In the genomic region with DNA sequence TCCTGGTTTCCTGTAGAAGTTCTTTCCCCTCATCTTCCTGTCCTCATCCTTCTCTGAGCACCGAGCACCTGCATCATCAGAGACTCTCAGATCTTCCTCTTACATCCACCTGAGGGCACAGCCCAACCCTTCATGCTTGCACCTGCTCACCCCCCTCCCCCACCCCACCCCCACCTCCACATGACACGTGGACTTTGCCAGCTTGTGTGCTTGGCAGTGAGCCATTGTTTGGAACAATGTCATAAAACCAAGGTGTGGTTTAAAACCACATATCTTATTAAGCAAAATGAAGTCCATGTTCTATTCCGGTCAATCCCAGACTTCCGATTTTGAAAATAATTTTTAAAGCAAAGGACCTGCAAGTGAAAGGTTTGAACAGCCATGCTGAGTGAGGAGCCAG, we compare ENCODE assay signal across 21 mouse cellular contexts. TPM values are rescaled to one million over a fixed set of nuclear protein-coding genes. Genes with fewer than 3 reads are reported as not detected.
DNase-seq lines count a peak whose midpoint lies in the region; ATAC-seq and TF ChIP-seq lines count a peak whose summit lies in the region.
"Had no signal": no experiment of that assay in that cellular context is flagged by ENCODE, and none has a peak within 500 bp of the region (broad histone marks: within the 10 kb centered on the region; RNA-seq: fewer than 3 reads in every experiment).

No protein-coding gene starts in this region.

- no peak overlapping the region for H3K4me2 ChIP-seq in embryonic facial prominence, embryonic 14.5 days (ENCODE audit: low read depth, low read length)
- no peak overlapping the region for H3K4me2 ChIP-seq in liver, embryonic 11.5 days
- H3K4me2 ChIP-seq in intestine, embryonic 15.5 days (replicated peaks), result no peak overlapping the region
- no peak overlapping the region for H3K4me2 ChIP-seq in forebrain, embryonic 15.5 days (replicated peaks)
- H3K4me2 ChIP-seq: lung, embryonic 15.5 days; midbrain, embryonic 11.5 days; neural tube, embryonic 13.5 days had no signal

- H3K9me3 ChIP-seq in embryonic facial prominence, embryonic 14.5 days (ENCODE audit: control insufficient read depth, low read length), result no peaks in the 10 kb centered on the region
- no peaks in the 10 kb centered on the region for H3K9me3 ChIP-seq in embryonic facial prominence, embryonic 10.5 days
- no peaks in the 10 kb centered on the region for H3K9me3 ChIP-seq in liver, embryonic 11.5 days (ENCODE audit: control insufficient read depth, low read length)
- H3K9me3 ChIP-seq in E14TG2a.4 (ENCODE audit: low read length), result no peaks in the 10 kb centered on the region
- H3K9me3 ChIP-seq in intestine, embryonic 15.5 days, result no peaks in the 10 kb centered on the region
- H3K9me3 ChIP-seq in forebrain, embryonic 15.5 days, result no peaks in the 10 kb centered on the region
- H3K9me3 ChIP-seq: hindbrain, embryonic 10.5 days; lung, embryonic 15.5 days; neural tube, embryonic 13.5 days had no signal

- no peak for TF ChIP-seq CTCF in liver, adult 2 months (IDR thresholded peaks at IDR 0.05; ENCODE audit: low read depth, low read length)
- TF ChIP-seq CTCF in E14TG2a.4 (conservative IDR thresholded peaks at IDR 0.05; ENCODE audit: low read length), result no peak

- no peak overlapping the region for H3K9ac ChIP-seq in embryonic facial prominence, embryonic 14.5 days (ENCODE audit: low read depth, low read length)
- H3K9ac ChIP-seq in liver, adult 2 months (ENCODE audit: low read depth, low read length), result no peak overlapping the region
- no peak overlapping the region for H3K9ac ChIP-seq in liver, embryonic 11.5 days (ENCODE audit: low read depth, low read length)
- H3K9ac ChIP-seq in intestine, embryonic 15.5 days, result no peak overlapping the region
- no peak overlapping the region for H3K9ac ChIP-seq in forebrain, embryonic 15.5 days (replicated peaks)
- H3K9ac ChIP-seq: lung, embryonic 15.5 days; neural tube, embryonic 13.5 days had no signal

- no peak for TF ChIP-seq POLR2A in liver, adult 2 months (IDR thresholded peaks at IDR 0.05; ENCODE audit: extremely low read depth, insufficient read depth, low read length)

- H3K27ac ChIP-seq in embryonic facial prominence, embryonic 14.5 days (replicated peaks; ENCODE audit: low read depth, low read length), result no peak overlapping the region
- H3K27ac ChIP-seq in embryonic facial prominence, embryonic 10.5 days (replicated peaks), result no peak overlapping the region
- H3K27ac ChIP-seq in liver, adult 2 months (replicated peaks; ENCODE audit: insufficient read depth, low read depth, low read length), result 0 out of 2 replicates have a peak overlapping the region, but pooled peaks have one; percentile 30
- H3K27ac ChIP-seq in liver, embryonic 11.5 days (ENCODE audit: low read depth, low read length), result no peak overlapping the region
- H3K27ac ChIP-seq in intestine, embryonic 15.5 days, result peak overlapping the region; percentile 68
- no peak overlapping the region for H3K27ac ChIP-seq in forebrain, embryonic 15.5 days (replicated peaks)
- H3K27ac ChIP-seq: hindbrain, embryonic 10.5 days; lung, embryonic 15.5 days; neural tube, embryonic 13.5 days had no signal

- H3K4me3 ChIP-seq in embryonic facial prominence, embryonic 14.5 days (ENCODE audit: low read depth, low read length), result no peak overlapping the region
- H3K4me3 ChIP-seq in embryonic facial prominence, embryonic 10.5 days, result no peak overlapping the region
- H3K4me3 ChIP-seq in liver, adult 2 months (ENCODE audit: insufficient read depth, low read depth, low read length), result no peak overlapping the region
- H3K4me3 ChIP-seq in liver, embryonic 11.5 days (ENCODE audit: low read depth, low read length), result no peak overlapping the region
- H3K4me3 ChIP-seq in E14TG2a.4 (replicated peaks; ENCODE audit: low read length), result peak overlapping the region; percentile 62
- no peak overlapping the region for H3K4me3 ChIP-seq in intestine, embryonic 15.5 days (replicated peaks)
- no peak overlapping the region for H3K4me3 ChIP-seq in forebrain, embryonic 15.5 days
- H3K4me3 ChIP-seq: heart, adult 2 months; hindbrain, embryonic 10.5 days; lung, embryonic 15.5 days; neural tube, embryonic 13.5 days had no signal

- ATAC-seq in embryonic facial prominence, embryonic 14.5 days (ENCODE audit: low read depth), result no peak
- ATAC-seq in liver, embryonic 11.5 days (replicated peaks; ENCODE audit: low FRiP score), result no peak
- peak; percentile 45 for ATAC-seq in intestine, embryonic 15.5 days
- no peak for ATAC-seq in megakaryocyte progenitor cell, adult 5-6 weeks (replicated peaks; ENCODE audit: poor library complexity)
- no peak for ATAC-seq in forebrain, embryonic 15.5 days (replicated peaks)
- ATAC-seq: activated CD4-positive, CD25-positive, alpha-beta regulatory T cell, adult 4 months; Patski had no signal

- no peaks in the 10 kb centered on the region for H3K79me2 ChIP-seq in liver, adult 2 months (ENCODE audit: control insufficient read depth, insufficient read depth, low read length)

- 78% methylated on average over 4 of the region's 4 CpGs for WGBS in embryonic facial prominence, embryonic 14.5 days
- WGBS in embryonic facial prominence, embryonic 10.5 days, result 92% methylated on average over 4 of the region's 4 CpGs
- 36% methylated on average over 4 of the region's 4 CpGs for WGBS in liver, adult 2 months
- 87% methylated on average over 4 of the region's 4 CpGs for WGBS in liver, embryonic 11.5 days
- 50% methylated on average over 4 of the region's 4 CpGs for WGBS in intestine, embryonic 15.5 days
- 82% methylated on average over 4 of the region's 4 CpGs for WGBS in forebrain, embryonic 15.5 days

- H3K36me3 ChIP-seq in embryonic facial prominence, embryonic 14.5 days (ENCODE audit: control insufficient read depth, insufficient read depth, low read length), result no peaks in the 10 kb centered on the region
- no peaks in the 10 kb centered on the region for H3K36me3 ChIP-seq in embryonic facial prominence, embryonic 10.5 days (replicated peaks)
- H3K36me3 ChIP-seq in liver, adult 2 months (ENCODE audit: control insufficient read depth, insufficient read depth, low read length), result no peaks in the 10 kb centered on the region
- no peaks in the 10 kb centered on the region for H3K36me3 ChIP-seq in liver, embryonic 11.5 days (ENCODE audit: control insufficient read depth, insufficient read depth, low read length)
- peaks cover 40% of the 10 kb centered on the region for H3K36me3 ChIP-seq in E14TG2a.4 (ENCODE audit: insufficient read depth, low read length)
- no peaks in the 10 kb centered on the region for H3K36me3 ChIP-seq in intestine, embryonic 15.5 days
- no peaks in the 10 kb centered on the region for H3K36me3 ChIP-seq in forebrain, embryonic 15.5 days
- H3K36me3 ChIP-seq: lung, embryonic 15.5 days had no signal

- no peaks in the 10 kb centered on the region for H3K27me3 ChIP-seq in embryonic facial prominence, embryonic 14.5 days (replicated peaks; ENCODE audit: control insufficient read depth, insufficient read depth, low read length)
- H3K27me3 ChIP-seq in embryonic facial prominence, embryonic 10.5 days (replicated peaks; ENCODE audit: low read depth, poor library complexity, severe bottlenecking), result no peaks in the 10 kb centered on the region
- H3K27me3 ChIP-seq in liver, adult 2 months (ENCODE audit: control insufficient read depth, insufficient read depth, low read length), result no peaks in the 10 kb centered on the region
- H3K27me3 ChIP-seq in liver, embryonic 11.5 days (replicated peaks; ENCODE audit: control insufficient read depth, insufficient read depth, low read length), result no peaks in the 10 kb centered on the region
- H3K27me3 ChIP-seq in E14TG2a.4 (ENCODE audit: insufficient read depth, low read length), result no peaks in the 10 kb centered on the region
- no peaks in the 10 kb centered on the region for H3K27me3 ChIP-seq in intestine, embryonic 15.5 days (replicated peaks)
- H3K27me3 ChIP-seq in forebrain, embryonic 15.5 days, result no peaks in the 10 kb centered on the region
- H3K27me3 ChIP-seq: lung, embryonic 15.5 days; neural tube, embryonic 13.5 days; Patski had no signal

- H3K4me1 ChIP-seq in embryonic facial prominence, embryonic 14.5 days (ENCODE audit: control insufficient read depth, insufficient read depth, low read length), result no peaks in the 10 kb centered on the region; the same call in 1 of the 2 replicates
- peaks cover 23% of the 10 kb centered on the region for H3K4me1 ChIP-seq in embryonic facial prominence, embryonic 10.5 days
- H3K4me1 ChIP-seq in liver, adult 2 months (ENCODE audit: control insufficient read depth, insufficient read depth, low read length), result peaks cover 17% of the 10 kb centered on the region
- peaks cover 20% of the 10 kb centered on the region for H3K4me1 ChIP-seq in liver, embryonic 11.5 days (replicated peaks; ENCODE audit: control insufficient read depth, insufficient read depth, low read length)
- peaks cover 95% of the 10 kb centered on the region for H3K4me1 ChIP-seq in E14TG2a.4 (replicated peaks; ENCODE audit: low read depth, low read length)
- H3K4me1 ChIP-seq in intestine, embryonic 15.5 days (replicated peaks), result peaks cover 38% of the 10 kb centered on the region
- H3K4me1 ChIP-seq in forebrain, embryonic 15.5 days, result peaks cover 12% of the 10 kb centered on the region; the same call in 1 of the 2 replicates

- DNase-seq in embryonic facial prominence, embryonic 14.5 days (ENCODE audit: low spot score), result peak; percentile 27
- no peak for DNase-seq in embryonic facial prominence, embryonic 10.5 days (ENCODE audit: low spot score)
- peak; percentile 68 for DNase-seq in liver, adult 2 months (ENCODE audit: extremely low read depth, low read depth, low spot score)
- no peak for DNase-seq in liver, embryonic 11.5 days (ENCODE audit: low spot score)
- DNase-seq: adrenal gland, postnatal 14 days; cerebellum, adult 9-11 months; gastrocnemius, postnatal 14 days; heart, adult 2 months; liver; right cerebral cortex, postnatal 14 days had no signal

RNA-seq across cellular contexts. Expression of a gene that starts 35.9 kb away (rescaled TPM):
- polyA plus RNA-seq in embryonic facial prominence, embryonic 14.5 days (2014; fragmentation: Nextera tagmentation; extraction: Ambion mirVana), result 3.2 TPM in 2 replicates
- polyA plus RNA-seq in embryonic facial prominence, embryonic 10.5 days (2016; fragmentation: Nextera tagmentation; extraction: Ambion mirVana), result 5.3 and 7.7 TPM in 2 replicates
- 1.4 and 3.6 TPM in 2 replicates for total RNA-seq in liver, adult 2 months (2014; rRNA removed)
- 1.8 and 4.7 TPM in 2 replicates for polyA plus RNA-seq in liver, adult 2 months (2012; rRNA removed)
- polyA plus RNA-seq in liver, embryonic 11.5 days (2014; fragmentation: Nextera tagmentation; extraction: Ambion mirVana), result 6.6 and 7.7 TPM in 2 replicates
- 18.4 and 22.7 TPM in 2 replicates for polyA plus RNA-seq in intestine, embryonic 15.5 days (2015; fragmentation: Nextera tagmentation; extraction: Ambion mirVana)
- total RNA-seq in megakaryocyte progenitor cell, adult 5-6 weeks (2015), result 9.8 TPM in 2 replicates
- total RNA-seq in megakaryocyte progenitor cell, adult 5-6 weeks (2017), result 6.2 and 8.3 TPM in 2 replicates
- polyA plus RNA-seq in forebrain, embryonic 15.5 days (2015; fragmentation: Nextera tagmentation; extraction: Ambion mirVana), result 12.5 and 14.9 TPM in 2 replicates

RNA-seq across cellular contexts. Expression of a gene that starts 45.3 kb away (rescaled TPM):
- 2.8 and 7.8 TPM in 2 replicates for polyA plus RNA-seq in embryonic facial prominence, embryonic 14.5 days (2014; fragmentation: Nextera tagmentation; extraction: Ambion mirVana)
- 1.8 and 2.1 TPM in 2 replicates for polyA plus RNA-seq in embryonic facial prominence, embryonic 10.5 days (2016; fragmentation: Nextera tagmentation; extraction: Ambion mirVana)
- not detected in 2 replicates for total RNA-seq in liver, adult 2 months (2014; rRNA removed)
- polyA plus RNA-seq in liver, adult 2 months (2012; rRNA removed), result not detected in 2 replicates
- polyA plus RNA-seq in liver, embryonic 11.5 days (2014; fragmentation: Nextera tagmentation; extraction: Ambion mirVana), result 0.40 and 0.88 TPM in 2 replicates
- polyA plus RNA-seq in intestine, embryonic 15.5 days (2015; fragmentation: Nextera tagmentation; extraction: Ambion mirVana), result 1.1 and 1.3 TPM in 2 replicates
- 0.72 and 1.4 TPM in 2 replicates for total RNA-seq in megakaryocyte progenitor cell, adult 5-6 weeks (2015)
- total RNA-seq in megakaryocyte progenitor cell, adult 5-6 weeks (2017), result 1.8 and 3.0 TPM in 2 replicates
- polyA plus RNA-seq in forebrain, embryonic 15.5 days (2015; fragmentation: Nextera tagmentation; extraction: Ambion mirVana), result 4.0 and 6.7 TPM in 2 replicates
- total RNA-seq: monocyte, adult 5-6 weeks had no signal

Comparison
In these comparisons a context has a peak if more than half of its experiments do, and no peak if none do; other contexts are left out.
1. DNase-seq: peak in embryonic facial prominence, embryonic 14.5 days (single experiment) and liver, adult 2 months (single experiment); none in embryonic facial prominence, embryonic 10.5 days (single experiment) and liver, embryonic 11.5 days (single experiment).
2. H3K27ac ChIP-seq: peak in liver, adult 2 months (single experiment) and intestine, embryonic 15.5 days (single experiment); none in embryonic facial prominence, embryonic 14.5 days (single experiment), embryonic facial prominence, embryonic 10.5 days (single experiment), liver, embryonic 11.5 days (single experiment) and forebrain, embryonic 15.5 days (single experiment).